Comparison of ENCODE assay signal across 12 mouse cellular contexts in genomic region chr1:162646083-162646686, GRCm38 (mm10). TPM values are rescaled to one million over a fixed set of nuclear protein-coding genes. Genes with fewer than 3 reads are reported as not detected.
A peak's percentile ranks its signal among the peaks of the same experiment; 100 is the strongest.
DNase-seq lines count a peak whose midpoint lies in the region; ATAC-seq and TF ChIP-seq lines count a peak whose summit lies in the region.
"Had no signal": no experiment of that assay in that cellular context is flagged by ENCODE, and none has a peak within 500 bp of the region (broad histone marks: within the 10 kb centered on the region; RNA-seq: fewer than 3 reads in every experiment).

No protein-coding gene starts in this region.

- H3K9me3 ChIP-seq in liver, postnatal 0 days (ENCODE audit: low read length), result no peaks in the 10 kb centered on the region
- H3K9me3 ChIP-seq in embryonic facial prominence, embryonic 10.5 days, result no peaks in the 10 kb centered on the region
- H3K9me3 ChIP-seq in midbrain, embryonic 16.5 days (replicated peaks; ENCODE audit: control insufficient read depth, low read length, poor library complexity, severe bottlenecking), result no peaks in the 10 kb centered on the region
- H3K9me3 ChIP-seq: G1E; liver, embryonic 13.5 days had no signal

- no peak overlapping the region for H3K27ac ChIP-seq in bone marrow macrophage, adult 2 months (ENCODE audit: insufficient read depth, low read depth, low read length)
- H3K27ac ChIP-seq in liver, postnatal 0 days (ENCODE audit: low read depth), result no peak overlapping the region
- no peak overlapping the region for H3K27ac ChIP-seq in embryonic facial prominence, embryonic 10.5 days (replicated peaks)
- H3K27ac ChIP-seq in midbrain, embryonic 16.5 days (ENCODE audit: low read length), result no peak overlapping the region
- H3K27ac ChIP-seq: liver, embryonic 13.5 days had no signal

- 70% methylated on average over 10 of the region's 10 CpGs for WGBS in liver, postnatal 0 days (ENCODE audit: insufficient replicate concordance)
- WGBS in embryonic facial prominence, embryonic 10.5 days, result 81% methylated on average over 10 of the region's 10 CpGs
- 85% methylated on average over 10 of the region's 10 CpGs for WGBS in midbrain, embryonic 16.5 days

- H3K9ac ChIP-seq in liver, postnatal 0 days (replicated peaks), result no peak overlapping the region
- no peak overlapping the region for H3K9ac ChIP-seq in midbrain, embryonic 16.5 days (ENCODE audit: low read depth, low read length)
- H3K9ac ChIP-seq: liver, embryonic 13.5 days had no signal

- ATAC-seq in liver, postnatal 0 days, result no peak
- no peak for ATAC-seq in midbrain, embryonic 16.5 days
- ATAC-seq: forebrain, embryonic 16.5 days had no signal

- no peaks in the 10 kb centered on the region for H3K36me3 ChIP-seq in liver, postnatal 0 days (replicated peaks; ENCODE audit: insufficient read depth, low read length)
- no peaks in the 10 kb centered on the region for H3K36me3 ChIP-seq in embryonic facial prominence, embryonic 10.5 days (replicated peaks)
- no peaks in the 10 kb centered on the region for H3K36me3 ChIP-seq in midbrain, embryonic 16.5 days (ENCODE audit: control insufficient read depth, insufficient read depth, low read length)
- H3K36me3 ChIP-seq: G1E; liver, embryonic 13.5 days had no signal

- TF ChIP-seq POLR2A in bone marrow macrophage, adult 2 months (IDR thresholded peaks at IDR 0.05; ENCODE audit: borderline replicate concordance, low read depth, low read length), result no peak

- no peak overlapping the region for H3K4me3 ChIP-seq in bone marrow macrophage, adult 2 months (ENCODE audit: insufficient read depth, low read length)
- H3K4me3 ChIP-seq in liver, postnatal 0 days (ENCODE audit: low read depth, low read length), result no peak overlapping the region
- no peak overlapping the region for H3K4me3 ChIP-seq in embryonic facial prominence, embryonic 10.5 days
- no peak overlapping the region for H3K4me3 ChIP-seq in midbrain, embryonic 16.5 days (ENCODE audit: low read depth, low read length)
- H3K4me3 ChIP-seq: liver, embryonic 13.5 days had no signal

- TF ChIP-seq CTCF in bone marrow macrophage, adult 2 months (IDR thresholded peaks at IDR 0.05; ENCODE audit: low read depth, low read length), result peak; percentile 36; the same call in 1 of the 2 replicates
- TF ChIP-seq CTCF in liver, postnatal 0 days (IDR thresholded peaks at IDR 0.05; ENCODE audit: low read depth), result peak; percentile 58

- no peak for TF ChIP-seq EP300 in liver, postnatal 0 days (IDR thresholded peaks at IDR 0.05; ENCODE audit: low read depth)

- peak; percentile 11 for DNase-seq in embryo, embryonic 11 days
- DNase-seq in embryo, embryonic 10 days (ENCODE audit: low spot score), result no peak
- peak; percentile 59 for DNase-seq in A20 (ENCODE audit: low read depth, low spot score)
- DNase-seq in liver, postnatal 0 days, result peak; percentile 24
- no peak for DNase-seq in embryonic facial prominence, embryonic 10.5 days (ENCODE audit: low spot score)
- no peak for DNase-seq in kidney, adult 11 months
- DNase-seq: heart, postnatal 14 days; liver, embryonic 13.5 days had no signal

- H3K4me2 ChIP-seq in liver, postnatal 0 days (ENCODE audit: low read depth, low read length), result no peak overlapping the region
- H3K4me2 ChIP-seq in midbrain, embryonic 16.5 days (ENCODE audit: low read length), result no peak overlapping the region
- H3K4me2 ChIP-seq: liver, embryonic 13.5 days had no signal

- peaks cover 2% of the 10 kb centered on the region; the same call in 1 of the 2 replicates for H3K4me1 ChIP-seq in bone marrow macrophage, adult 2 months (ENCODE audit: control insufficient read depth, insufficient read depth, low read length)
- no peaks in the 10 kb centered on the region; the same call in 1 of the 2 replicates for H3K4me1 ChIP-seq in liver, postnatal 0 days (ENCODE audit: insufficient read depth)
- H3K4me1 ChIP-seq in embryonic facial prominence, embryonic 10.5 days, result peaks cover 8% of the 10 kb centered on the region; the same call in 1 of the 2 replicates
- H3K4me1 ChIP-seq in midbrain, embryonic 16.5 days (ENCODE audit: control insufficient read depth, insufficient read depth, low read length), result no peaks in the 10 kb centered on the region
- H3K4me1 ChIP-seq: liver, embryonic 13.5 days had no signal

- H3K27me3 ChIP-seq in liver, postnatal 0 days (ENCODE audit: insufficient read depth, low read length), result no peaks in the 10 kb centered on the region
- H3K27me3 ChIP-seq in embryonic facial prominence, embryonic 10.5 days (replicated peaks; ENCODE audit: low read depth, poor library complexity, severe bottlenecking), result no peaks in the 10 kb centered on the region
- no peaks in the 10 kb centered on the region for H3K27me3 ChIP-seq in midbrain, embryonic 16.5 days (ENCODE audit: control insufficient read depth, insufficient read depth, low read depth, low read length)
- H3K27me3 ChIP-seq: liver, embryonic 13.5 days had no signal

RNA-seq across cellular contexts. Expression of gene Myoc, which starts 7.2 kb away (rescaled TPM):
- not detected in 2 replicates for polyA plus RNA-seq in bone marrow macrophage, adult 2 months (2012; ENCODE audit: insufficient read depth, insufficient read length, missing spikeins)
- not detected in 2 replicates for polyA plus RNA-seq in liver, postnatal 0 days (2015; fragmentation: Nextera tagmentation; extraction: Ambion mirVana)
- not detected in 2 replicates for polyA plus RNA-seq in embryonic facial prominence, embryonic 10.5 days (2016; fragmentation: Nextera tagmentation; extraction: Ambion mirVana)
- not detected in 2 replicates for polyA plus RNA-seq in midbrain, embryonic 16.5 days (2015; fragmentation: Nextera tagmentation; extraction: Ambion mirVana)
- polyA plus RNA-seq: forebrain, embryonic 16.5 days; G1E; liver, embryonic 13.5 days had no signal

RNA-seq across cellular contexts. Expression of gene Myocos, which starts 11.8 kb away (rescaled TPM):
- not detected in 2 replicates for polyA plus RNA-seq in bone marrow macrophage, adult 2 months (2012; ENCODE audit: insufficient read depth, insufficient read length, missing spikeins)
- not detected in 2 replicates for polyA plus RNA-seq in liver, postnatal 0 days (2015; fragmentation: Nextera tagmentation; extraction: Ambion mirVana)
- polyA plus RNA-seq in embryonic facial prominence, embryonic 10.5 days (2016; fragmentation: Nextera tagmentation; extraction: Ambion mirVana), result not detected in 2 replicates
- not detected in 2 replicates for polyA plus RNA-seq in midbrain, embryonic 16.5 days (2015; fragmentation: Nextera tagmentation; extraction: Ambion mirVana)
- polyA plus RNA-seq: forebrain, embryonic 16.5 days; G1E; liver, embryonic 13.5 days had no signal

Comparison
In these comparisons a context has a peak if more than half of its experiments do, and no peak if none do; other contexts are left out.
1. DNase-seq: peak in embryo, embryonic 11 days (single experiment), A20 (single experiment) and liver, postnatal 0 days (single experiment); none in embryo, embryonic 10 days (single experiment), embryonic facial prominence, embryonic 10.5 days (single experiment) and kidney, adult 11 months (single experiment).